Mouse (Mus musculus): ENCODE data around the gene Ddx49. TPM values are rescaled to one million over a fixed set of nuclear protein-coding genes. Genes with fewer than 3 reads are reported as not detected.

Ddx49 gene
- polyA plus RNA-seq, 1 experiment, result 136 TPM

GRCm38 (mm10) chr8:70293988-70294405, 8.3 kb downstream of the Ddx49 start:
- peaks cover 69% of the 10 kb centered on the region for H3K36me3 ChIP-seq (ENCODE audit: control insufficient read depth, insufficient read depth)
- TF ChIP-seq FOSL1 (IDR thresholded peaks at IDR 0.05; ENCODE audit: insufficient read depth, low read length, poor library complexity, severe bottlenecking), result no peak
- TF ChIP-seq MYOD1 (IDR thresholded peaks at IDR 0.05; ENCODE audit: control insufficient read depth, insufficient read length, low read depth), result no peak
- no peak for TF ChIP-seq CTCF (IDR thresholded peaks at IDR 0.05; ENCODE audit: control insufficient read depth, insufficient read depth, insufficient read length)
- no peak for TF ChIP-seq MYOG (IDR thresholded peaks at IDR 0.05; ENCODE audit: control insufficient read depth, extremely low read depth, insufficient read length)

GRCm38 (mm10) chr8:70286737-70287136, 15.6 kb downstream of the Ddx49 start:
- H3K79me3 ChIP-seq (ENCODE audit: low read depth), result peaks cover 17% of the 10 kb centered on the region
- no peak overlapping the region for H3ac ChIP-seq (ENCODE audit: control insufficient read depth, insufficient read length, low read depth)
- TF ChIP-seq CTCF (IDR thresholded peaks at IDR 0.05; ENCODE audit: control insufficient read depth, insufficient read depth, insufficient read length) (no peak), CEBPB (IDR thresholded peaks at IDR 0.05; ENCODE audit: low read depth) (no peak), MYOD1 (IDR thresholded peaks at IDR 0.05; ENCODE audit: control insufficient read depth, insufficient read length, low read depth) (no peak), USF1 (IDR thresholded peaks at IDR 0.05; ENCODE audit: low read depth) (no peak), FOSL1 (IDR thresholded peaks at IDR 0.05; ENCODE audit: insufficient read depth, low read length, poor library complexity, severe bottlenecking) (no peak), MYOG (IDR thresholded peaks at IDR 0.05; ENCODE audit: control insufficient read depth, extremely low read depth, insufficient read length) (no peak)
- H3K4me3 ChIP-seq (ENCODE audit: insufficient read depth, poor library complexity, severe bottlenecking), result no peak overlapping the region
- H3K36me3 ChIP-seq (ENCODE audit: control insufficient read depth, insufficient read depth), result peaks cover 43% of the 10 kb centered on the region
- peaks cover 37% of the 10 kb centered on the region for H3K79me2 ChIP-seq (ENCODE audit: control insufficient read depth, insufficient read depth)
- no peaks in the 10 kb centered on the region for H3K27me3 ChIP-seq (ENCODE audit: control insufficient read depth, insufficient read depth, insufficient read length)

More at GRCm38 (mm10) chr8:70293988-70294405, 8.3 kb downstream of the Ddx49 start:
- Histone ChIP-seq H3K27me3 (ENCODE audit: control insufficient read depth, insufficient read depth, insufficient read length) (no peaks in the 10 kb centered on the region), H3ac (ENCODE audit: control insufficient read depth, insufficient read length, low read depth) (no peak overlapping the region), H3K4me3 (ENCODE audit: insufficient read depth, poor library complexity, severe bottlenecking) (no peak overlapping the region), H3K79me3 (ENCODE audit: low read depth) (no peaks in the 10 kb centered on the region), H3K79me2 (ENCODE audit: control insufficient read depth, insufficient read depth) (no peaks in the 10 kb centered on the region)

GRCm38 (mm10) chr8:70285304-70285703, 17.0 kb downstream of the Ddx49 start:
- Histone ChIP-seq H3ac (ENCODE audit: control insufficient read depth, insufficient read length, low read depth) (no peak overlapping the region), H3K79me3 (ENCODE audit: low read depth) (peaks cover 17% of the 10 kb centered on the region), H3K27me3 (ENCODE audit: control insufficient read depth, insufficient read depth, insufficient read length) (no peaks in the 10 kb centered on the region), H3K4me3 (ENCODE audit: insufficient read depth, poor library complexity, severe bottlenecking) (no peak overlapping the region), H3K79me2 (ENCODE audit: control insufficient read depth, insufficient read depth) (peaks cover 37% of the 10 kb centered on the region), H3K36me3 (ENCODE audit: control insufficient read depth, insufficient read depth) (peaks cover 31% of the 10 kb centered on the region)
- TF ChIP-seq CEBPB (IDR thresholded peaks at IDR 0.05; ENCODE audit: low read depth) (no peak), MYOG (IDR thresholded peaks at IDR 0.05; ENCODE audit: control insufficient read depth, extremely low read depth, insufficient read length) (no peak), FOSL1 (IDR thresholded peaks at IDR 0.05; ENCODE audit: insufficient read depth, low read length, poor library complexity, severe bottlenecking) (no peak), CTCF (IDR thresholded peaks at IDR 0.05; ENCODE audit: control insufficient read depth, insufficient read depth, insufficient read length) (no peak), MAX (IDR thresholded peaks at IDR 0.05) (no peak), MYOD1 (IDR thresholded peaks at IDR 0.05; ENCODE audit: control insufficient read depth, insufficient read length, low read depth) (no peak), USF1 (IDR thresholded peaks at IDR 0.05; ENCODE audit: low read depth) (no peak)

GRCm38 (mm10) chr8:70284421-70284820, 17.9 kb downstream of the Ddx49 start:
- Histone ChIP-seq H3K79me3 (ENCODE audit: low read depth) (peaks cover 17% of the 10 kb centered on the region), H3K36me3 (ENCODE audit: control insufficient read depth, insufficient read depth) (peaks cover 27% of the 10 kb centered on the region), H3K27me3 (ENCODE audit: control insufficient read depth, insufficient read depth, insufficient read length) (no peaks in the 10 kb centered on the region), H3K4me3 (ENCODE audit: insufficient read depth, poor library complexity, severe bottlenecking) (no peak overlapping the region), H3ac (ENCODE audit: control insufficient read depth, insufficient read length, low read depth) (no peak overlapping the region), H3K79me2 (ENCODE audit: control insufficient read depth, insufficient read depth) (peaks cover 37% of the 10 kb centered on the region)
- TF ChIP-seq MYOG (IDR thresholded peaks at IDR 0.05; ENCODE audit: control insufficient read depth, extremely low read depth, insufficient read length) (no peak), CTCF (IDR thresholded peaks at IDR 0.05; ENCODE audit: control insufficient read depth, insufficient read depth, insufficient read length) (no peak), MAX (IDR thresholded peaks at IDR 0.05) (no peak), MYOD1 (IDR thresholded peaks at IDR 0.05; ENCODE audit: control insufficient read depth, insufficient read length, low read depth) (no peak), CEBPB (IDR thresholded peaks at IDR 0.05; ENCODE audit: low read depth) (no peak), USF1 (IDR thresholded peaks at IDR 0.05; ENCODE audit: low read depth) (no peak), FOSL1 (IDR thresholded peaks at IDR 0.05; ENCODE audit: insufficient read depth, low read length, poor library complexity, severe bottlenecking) (no peak)

GRCm38 (mm10) chr8:70283136-70284077, 18.9 kb downstream of the Ddx49 start:
- Histone ChIP-seq H3K4me3 (ENCODE audit: insufficient read depth, poor library complexity, severe bottlenecking) (peak overlapping the region; percentile 79), H3K79me2 (ENCODE audit: control insufficient read depth, insufficient read depth) (peaks cover 37% of the 10 kb centered on the region), H3K36me3 (ENCODE audit: control insufficient read depth, insufficient read depth) (peaks cover 26% of the 10 kb centered on the region), H3K27me3 (ENCODE audit: control insufficient read depth, insufficient read depth, insufficient read length) (no peaks in the 10 kb centered on the region), H3ac (ENCODE audit: control insufficient read depth, insufficient read length, low read depth) (peak overlapping the region; percentile 97), H3K79me3 (ENCODE audit: low read depth) (peaks cover 17% of the 10 kb centered on the region)
- no peak for TF ChIP-seq CTCF (IDR thresholded peaks at IDR 0.05; ENCODE audit: control insufficient read depth, insufficient read depth, insufficient read length)
- no peak for TF ChIP-seq FOSL1 (IDR thresholded peaks at IDR 0.05; ENCODE audit: insufficient read depth, low read length, poor library complexity, severe bottlenecking)
- no peak for TF ChIP-seq MYOD1 (IDR thresholded peaks at IDR 0.05; ENCODE audit: control insufficient read depth, insufficient read length, low read depth)
- TF ChIP-seq MYOG (IDR thresholded peaks at IDR 0.05; ENCODE audit: control insufficient read depth, extremely low read depth, insufficient read length), result no peak
- no peak for TF ChIP-seq CEBPB (IDR thresholded peaks at IDR 0.05; ENCODE audit: low read depth)
- TF ChIP-seq MAX (IDR thresholded peaks at IDR 0.05), result no peak
- no peak for TF ChIP-seq USF1 (IDR thresholded peaks at IDR 0.05; ENCODE audit: low read depth)

All from C2C12 (cell line).